Mouse (Mus musculus) sigmoid colon, adult 10 weeks (tissue): ENCODE data around the gene Cox10. TPM values are rescaled to one million over a fixed set of nuclear protein-coding genes. Genes with fewer than 3 reads are reported as not detected.

Experiments
- polyA plus RNA-seq: library from polyadenylated mRNA; stranded (reverse); fragments of 350-450 nt; fragmentation: Illumina TruSeq; extraction: RNeasy Lipid Tissue Mini Kit (QIAGEN cat#74804); gene quantifications from one replicate; pipeline ENCODE4 v1.2.3, GENCODE M21; 2014; ENCODE audit warnings: low read depth, low replicate concordance

The Cox10 gene
- polyA plus RNA-seq, result 3.3 TPM

DNA sequence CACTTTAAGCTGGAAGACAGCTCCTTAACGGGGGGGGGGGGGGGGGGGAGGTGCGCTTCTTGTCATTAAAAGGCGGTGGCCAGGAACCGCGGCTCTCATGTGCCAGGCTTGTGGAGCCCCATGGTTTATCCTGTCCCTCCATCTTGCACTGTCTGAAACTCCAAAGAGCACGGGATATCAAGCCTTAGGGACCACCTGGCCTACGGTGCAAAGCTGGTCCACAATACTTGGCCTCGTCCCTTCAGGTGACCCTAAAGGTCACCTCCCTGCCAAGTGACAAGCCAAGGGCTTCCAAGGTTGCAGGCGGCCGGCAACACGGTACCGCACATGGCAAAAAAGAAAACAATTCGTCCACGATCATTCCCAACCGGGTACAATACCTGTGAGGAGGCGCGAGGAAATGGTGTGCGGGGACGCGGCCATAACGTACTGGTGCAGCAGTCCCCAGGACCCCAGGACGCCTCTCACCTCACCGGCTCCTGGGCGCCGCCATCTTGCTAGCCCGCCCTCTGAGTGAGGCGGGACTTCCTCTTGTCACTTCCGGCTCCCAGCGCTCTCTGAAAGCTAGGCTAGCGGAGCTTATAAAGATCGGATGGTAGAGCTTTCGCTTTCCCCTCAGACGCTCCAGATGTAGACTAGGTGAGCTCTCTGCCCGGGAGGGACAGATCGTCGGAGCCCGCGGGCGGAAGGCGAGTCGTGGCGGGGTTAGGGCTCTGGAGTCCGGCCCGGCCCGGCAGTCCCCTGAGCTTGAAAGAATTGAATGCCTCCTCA lies at the start of gene Cox10:
Gene Cox10 (minus strand): TSS at position 513 of the 771 bp plus-strand sequence.

DNA sequence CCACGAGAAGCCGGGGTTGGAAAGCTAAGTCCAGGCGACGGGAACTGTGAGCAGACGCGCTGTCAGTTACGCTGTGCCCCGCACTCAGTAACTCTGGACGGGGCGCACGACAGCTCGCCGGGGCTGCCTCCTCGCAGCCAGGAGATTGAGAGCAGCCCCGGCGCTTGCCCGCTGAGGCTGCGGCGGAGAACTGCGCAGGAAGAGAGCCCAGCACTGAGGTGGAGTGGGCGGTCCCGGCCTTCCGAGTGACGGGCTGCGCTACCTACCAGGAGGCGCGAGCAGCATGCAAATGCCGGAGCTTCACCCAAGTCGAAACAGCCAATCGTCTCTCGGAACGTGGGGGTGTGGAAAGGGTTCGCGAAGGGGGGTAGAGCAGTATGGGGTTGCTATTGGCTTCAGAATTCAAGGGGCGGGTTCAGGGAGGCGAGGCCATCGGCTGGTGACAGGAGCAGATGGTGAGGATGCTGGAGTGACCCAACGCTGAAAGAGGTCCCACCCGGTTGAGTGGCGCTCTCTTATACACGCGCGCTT lies 157.1 kb downstream of the Cox10 start, which contains the start of gene Hs3st3b1:
Gene Hs3st3b1 (minus strand): TSS at position 200 of the 531 bp plus-strand sequence.

Other genes starting within 250 kb of the Cox10 start
- 8.6 TPM for gene Hs3st3b1, start 157.2 kb downstream of the Cox10 start, polyA plus RNA-seq